Mouse (Mus musculus): ENCODE data around the gene Pm20d1. TPM values are rescaled to one million over a fixed set of nuclear protein-coding genes. Genes with fewer than 3 reads are reported as not detected.

The Pm20d1 gene
- under 1 TPM in 1 of 2 experiments, not detected in 1; 0.61 TPM for polyA plus RNA-seq (2017; shearing (Covaris generic))

GRCm38 (mm10) chr1:131797202-131797909 is at the start of gene Pm20d1:
Gene Pm20d1 (plus strand): TSS chr1:131797381.

GRCm38 (mm10) chr1:131827207-131827786 is 30.1 kb downstream of the Pm20d1 start, which contains the start of gene Slc41a1:
Gene Slc41a1 (plus strand): TSS chr1:131827493.

GRCm38 (mm10) chr1:131867093-131867945 is 70.1 kb downstream of the Pm20d1 start, which contains the start of gene Rab29:
Gene Rab29 (plus strand): TSS chr1:131867224.

Other genes starting within 250 kb of the Pm20d1 start
- gene Avpr1b, start 198.1 kb upstream of the Pm20d1 start, polyA plus RNA-seq (2017; shearing (Covaris generic)) = under 1 TPM in 1 of 2 experiments, not detected in 1; 0.14 TPM
- gene Ctse, start 159.1 kb upstream of the Pm20d1 start, polyA plus RNA-seq (2017; shearing (Covaris generic)) = 100 to 1,000 TPM in 1 of 2 experiments, 10 to 100 TPM in 1; 18.0 to 405 TPM
- gene Rab7b, start 108.7 kb upstream of the Pm20d1 start, polyA plus RNA-seq (2017; shearing (Covaris generic)) = under 1 TPM; 0.44 to 0.74 TPM
- under 1 TPM in 1 of 2 experiments, not detected in 1; 0.39 TPM for gene Slc26a9, start 53.4 kb upstream of the Pm20d1 start, polyA plus RNA-seq (2017; shearing (Covaris generic))
- gene Slc41a1, start 30.1 kb downstream of the Pm20d1 start, polyA plus RNA-seq (2017; shearing (Covaris generic)) = 10 to 100 TPM; 19.9 to 27.6 TPM
- 10 to 100 TPM; 51.4 to 55.4 TPM for gene Rab29, start 69.8 kb downstream of the Pm20d1 start, polyA plus RNA-seq (2017; shearing (Covaris generic))
- 10 to 100 TPM; 47.8 to 48.9 TPM for gene Nucks1, start 113.2 kb downstream of the Pm20d1 start, polyA plus RNA-seq (2017; shearing (Covaris generic))
- gene Slc45a3, start 165.6 kb downstream of the Pm20d1 start, polyA plus RNA-seq (2017; shearing (Covaris generic)) = 1 to 10 TPM; 1.1 to 1.4 TPM
- 10 to 100 TPM; 84.0 to 94.1 TPM for gene Elk4, start 210.2 kb downstream of the Pm20d1 start, polyA plus RNA-seq (2017; shearing (Covaris generic))